Mouse (Mus musculus): ENCODE measurements around the gene Tepsin. TPM values are rescaled to one million over a fixed set of nuclear protein-coding genes. Genes with fewer than 3 reads are reported as not detected.

Tepsin gene
- polyA plus RNA-seq, 1 experiment from 2014 or later = 17.3 TPM

DNA sequence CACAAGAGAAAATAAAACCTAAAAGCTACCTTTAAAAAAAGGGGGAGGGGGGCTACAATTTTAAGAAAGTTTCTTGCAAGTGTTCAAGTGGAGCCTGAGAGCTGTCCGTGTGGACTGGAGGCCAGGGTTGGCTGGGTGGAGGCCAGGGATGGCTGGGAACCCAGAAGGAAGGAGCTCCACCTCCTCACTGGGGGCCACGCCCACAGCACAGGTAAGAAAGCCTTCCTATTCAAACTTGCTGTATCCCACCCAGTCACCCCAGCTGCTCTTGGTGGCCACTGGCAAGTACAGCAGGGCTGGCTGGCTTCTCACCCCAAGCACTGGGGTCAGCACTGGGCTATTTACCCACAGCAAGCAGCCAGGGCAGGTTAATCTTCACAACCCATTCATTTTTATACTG lies 8.5 kb upstream of the Tepsin start:
- Histone ChIP-seq H3K36me3 (replicated peaks) (peaks cover 64% of the 10 kb centered on the region), H3K4me2 (no peak overlapping the region), H3K4me3 (replicated peaks) (no peak overlapping the region), H3K9ac (no peak overlapping the region), H3K4me1 (no peaks in the 10 kb centered on the region), H3K27me3 (no peaks in the 10 kb centered on the region), H3K9me3 (no peaks in the 10 kb centered on the region), H3K27ac (no peak overlapping the region)
- WGBS = 83% methylated on average over 2 of the region's 2 CpGs
- ATAC-seq (ENCODE audit: low FRiP score) = no peak

- no peaks in the 10 kb centered on the region for H3K27me3 ChIP-seq
- peaks cover 18% of the 10 kb centered on the region for H3K4me1 ChIP-seq
- ATAC-seq (ENCODE audit: low FRiP score) = no peak
- no peak overlapping the region for H3K4me2 ChIP-seq
- no peak overlapping the region for H3K9ac ChIP-seq
- 94% methylated on average over 3 of the region's 3 CpGs for WGBS
- H3K36me3 ChIP-seq (replicated peaks) = peaks cover 55% of the 10 kb centered on the region
- H3K9me3 ChIP-seq = no peaks in the 10 kb centered on the region
- H3K27ac ChIP-seq = no peak overlapping the region
- no peak overlapping the region for H3K4me3 ChIP-seq (replicated peaks)
These were observed 5.0 kb upstream of the Tepsin start for GRCm38 (mm10) chr11:120103431-120103997.

- H3K4me1 ChIP-seq = peaks cover 29% of the 10 kb centered on the region
- no peak for ATAC-seq (ENCODE audit: low FRiP score)
- H3K4me3 ChIP-seq (replicated peaks) = no peak overlapping the region
- H3K9me3 ChIP-seq = no peaks in the 10 kb centered on the region
- H3K9ac ChIP-seq = no peak overlapping the region
- no peaks in the 10 kb centered on the region for H3K27me3 ChIP-seq
- no peak overlapping the region for H3K27ac ChIP-seq
- H3K36me3 ChIP-seq (replicated peaks) = peaks cover 37% of the 10 kb centered on the region
- H3K4me2 ChIP-seq = no peak overlapping the region
- 6% methylated on average over 3 of the region's 3 CpGs for WGBS
These were observed 2.5 kb upstream of the Tepsin start for GRCm38 (mm10) chr11:120101036-120101435.

- Histone ChIP-seq H3K9ac (no peak overlapping the region; the same call in 1 of the 2 replicates), H3K27me3 (no peaks in the 10 kb centered on the region), H3K36me3 (replicated peaks) (peaks cover 62% of the 10 kb centered on the region), H3K4me1 (peaks cover 8% of the 10 kb centered on the region), H3K4me3 (replicated peaks) (no peak overlapping the region), H3K9me3 (no peaks in the 10 kb centered on the region), H3K4me2 (no peak overlapping the region), H3K27ac (no peak overlapping the region)
- 81% methylated on average over 23 of the region's 23 CpGs for WGBS
- ATAC-seq (ENCODE audit: low FRiP score) = no peak
These were observed 5.5 kb downstream of the Tepsin start for GRCm38 (mm10) chr11:120092817-120093591.

DNA sequence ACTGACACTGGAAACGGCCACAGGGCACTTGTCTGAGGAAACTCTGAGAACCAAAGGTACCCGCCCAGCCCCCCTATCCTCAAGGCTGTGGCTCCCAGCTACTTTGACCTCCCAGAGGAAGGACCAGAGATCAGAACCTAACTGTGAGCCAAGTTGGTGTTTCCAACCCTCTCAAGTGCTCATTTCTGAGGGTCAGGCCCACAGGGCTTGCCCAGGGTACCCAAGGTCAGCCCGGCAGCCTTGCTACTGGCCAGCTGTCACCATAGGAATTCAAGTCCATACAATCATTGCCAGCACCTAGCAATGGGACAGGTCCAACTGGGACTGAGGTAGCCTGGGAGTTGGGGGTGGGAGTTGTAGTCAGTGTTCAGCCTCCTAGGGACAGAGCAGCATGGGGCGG lies 7.9 kb downstream of the Tepsin start:
- Histone ChIP-seq H3K9me3 (no peaks in the 10 kb centered on the region), H3K9ac (no peak overlapping the region), H3K27me3 (no peaks in the 10 kb centered on the region), H3K36me3 (replicated peaks) (peaks cover 55% of the 10 kb centered on the region), H3K4me1 (peaks cover 11% of the 10 kb centered on the region), H3K27ac (no peak overlapping the region), H3K4me2 (no peak overlapping the region), H3K4me3 (replicated peaks) (no peak overlapping the region)
- ATAC-seq (ENCODE audit: low FRiP score) = no peak
- whole genome bisulfite sequencing = 88% methylated on average over 4 of the region's 4 CpGs

DNA sequence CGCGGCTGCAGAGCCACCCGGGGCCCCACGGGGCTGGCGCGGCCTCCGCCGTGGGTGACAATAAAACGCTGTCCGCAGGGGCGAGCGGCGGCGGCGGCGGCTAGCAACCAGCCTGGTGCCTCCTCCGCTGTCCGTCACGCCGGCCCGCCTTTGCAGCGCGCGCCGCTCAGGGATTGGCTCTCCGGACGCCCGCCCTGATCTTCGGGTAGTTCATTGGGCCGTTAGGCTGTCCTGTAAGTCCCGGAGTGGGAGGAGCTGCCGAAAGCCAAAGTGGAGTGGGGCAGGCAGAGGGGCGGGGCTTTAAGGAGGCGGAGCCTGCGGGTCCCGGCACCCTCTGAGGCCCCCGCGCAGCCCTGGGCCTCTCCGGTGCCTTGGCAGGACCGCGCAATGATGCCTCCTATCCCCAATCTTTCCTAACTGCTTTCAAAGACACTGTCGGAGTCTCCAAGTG lies 11.8 kb downstream of the Tepsin start, which contains the start of gene Cep131:
Gene Cep131 (minus strand): TSS at position 126 of the 451 bp plus-strand sequence.
- H3K4me2 ChIP-seq = peak within 1 kb of the TSS; percentile 94
- peak; percentile 99 for ATAC-seq (ENCODE audit: low FRiP score)
- peaks cover 39% of the 10 kb centered on the region for H3K36me3 ChIP-seq (replicated peaks)
- H3K27me3 ChIP-seq = no peaks in the 10 kb centered on the region
- H3K9me3 ChIP-seq = no peaks in the 10 kb centered on the region
- whole genome bisulfite sequencing = under 1% methylated on average over 42 of the region's 42 CpGs
- H3K27ac ChIP-seq = peak within 1 kb of the TSS; percentile 89
- peak within 1 kb of the TSS; percentile 94 for H3K9ac ChIP-seq
- H3K4me1 ChIP-seq = peaks cover 19% of the 10 kb centered on the region
- peak within 1 kb of the TSS; percentile 98 for H3K4me3 ChIP-seq (replicated peaks)

DNA sequence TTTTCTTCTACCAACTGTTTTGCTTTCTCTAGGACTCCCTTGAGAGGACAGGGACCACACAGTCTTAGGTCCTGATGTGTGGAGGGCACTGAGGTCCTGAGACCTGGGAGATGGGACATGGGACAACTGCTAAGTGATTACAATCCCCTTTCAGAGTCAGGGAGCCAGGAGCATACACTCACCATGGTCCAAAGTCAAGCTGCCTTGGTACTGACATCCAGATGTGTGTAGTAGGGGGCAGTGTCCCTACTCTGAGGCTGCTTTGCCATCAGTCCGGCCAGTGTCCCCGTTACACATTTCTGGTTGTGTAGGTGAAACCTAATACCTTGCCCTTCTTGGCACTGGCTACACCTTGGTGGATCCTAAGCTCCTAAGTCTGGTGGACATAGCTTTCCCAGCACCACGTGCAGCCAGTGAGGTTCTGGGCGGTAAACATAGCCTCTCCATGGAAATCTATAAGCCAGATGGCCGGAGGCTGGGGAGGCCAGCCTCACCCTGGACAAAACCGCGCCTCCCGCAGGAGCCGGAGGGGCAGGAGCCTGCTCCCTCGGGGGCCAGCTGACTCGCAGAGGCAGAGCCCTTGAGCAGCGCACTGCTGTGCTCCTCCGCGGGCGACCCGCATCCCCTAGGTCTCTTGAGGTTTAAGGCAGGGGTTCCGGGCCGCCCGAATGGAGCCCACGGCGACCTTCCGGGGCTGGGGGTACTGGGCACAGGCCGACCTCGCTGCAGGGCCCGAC lies 12.5 kb downstream of the Tepsin start:
- H3K9me3 ChIP-seq = no peaks in the 10 kb centered on the region
- no peaks in the 10 kb centered on the region for H3K27me3 ChIP-seq
- H3K9ac ChIP-seq = peak overlapping the region; percentile 94
- H3K4me1 ChIP-seq = peaks cover 19% of the 10 kb centered on the region
- H3K4me2 ChIP-seq = peak overlapping the region; percentile 94
- peak overlapping the region; percentile 89 for H3K27ac ChIP-seq
- H3K4me3 ChIP-seq (replicated peaks) = peak overlapping the region; percentile 98
- peak; percentile 33 for ATAC-seq (ENCODE audit: low FRiP score)
- peaks cover 38% of the 10 kb centered on the region for H3K36me3 ChIP-seq (replicated peaks)
- under 1% methylated on average over 25 of the region's 25 CpGs for WGBS

DNA sequence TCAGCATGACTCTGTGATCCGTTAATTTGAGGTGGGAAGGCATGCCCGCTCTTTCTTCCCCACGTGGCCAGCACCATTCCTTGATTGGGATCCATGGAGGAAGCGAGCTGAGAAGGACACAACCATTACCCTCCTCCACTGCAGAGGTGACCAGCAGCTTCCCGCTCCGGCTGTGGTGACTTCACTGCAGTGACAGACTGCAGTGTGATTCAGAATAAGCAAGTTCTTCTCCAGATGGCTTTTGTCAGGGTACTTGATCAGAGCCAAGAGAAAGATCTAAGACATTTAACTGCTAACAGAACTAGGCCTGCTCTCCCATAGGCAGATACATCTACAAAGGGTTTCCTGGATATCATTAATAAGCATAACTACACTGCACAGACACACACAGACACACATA lies 18.2 kb downstream of the Tepsin start:
- 89% methylated on average over 6 of the region's 6 CpGs for WGBS
- ATAC-seq (ENCODE audit: low FRiP score) = no peak
- H3K36me3 ChIP-seq (replicated peaks) = peaks cover 86% of the 10 kb centered on the region
- no peaks in the 10 kb centered on the region for H3K27me3 ChIP-seq
- no peak overlapping the region for H3K4me2 ChIP-seq
- H3K9me3 ChIP-seq = no peaks in the 10 kb centered on the region
- no peak overlapping the region for H3K27ac ChIP-seq
- H3K9ac ChIP-seq = no peak overlapping the region
- H3K4me1 ChIP-seq = peaks cover 4% of the 10 kb centered on the region
- H3K4me3 ChIP-seq (replicated peaks) = no peak overlapping the region

- H3K36me3 ChIP-seq (replicated peaks) = peaks cover 98% of the 10 kb centered on the region
- H3K9ac ChIP-seq = 0 out of 2 replicates have a peak overlapping the region, but pooled peaks have one; percentile 21
- no peak for ATAC-seq (ENCODE audit: low FRiP score)
- H3K27me3 ChIP-seq = no peaks in the 10 kb centered on the region
- H3K4me2 ChIP-seq = no peak overlapping the region
- no peak overlapping the region for H3K4me3 ChIP-seq (replicated peaks)
- no peaks in the 10 kb centered on the region for H3K9me3 ChIP-seq
- 85% methylated on average over 3 of the region's 3 CpGs for WGBS
- H3K27ac ChIP-seq = no peak overlapping the region
- no peaks in the 10 kb centered on the region; the same call in 1 of the 2 replicates for H3K4me1 ChIP-seq
These were observed 22.3 kb downstream of the Tepsin start for GRCm38 (mm10) chr11:120076191-120076590.

GRCm38 (mm10) chr11:120072986-120073647 lies 25.4 kb downstream of the Tepsin start:
- H3K36me3 ChIP-seq (replicated peaks) = peaks cover 97% of the 10 kb centered on the region
- ATAC-seq (ENCODE audit: low FRiP score) = no peak

DNA sequence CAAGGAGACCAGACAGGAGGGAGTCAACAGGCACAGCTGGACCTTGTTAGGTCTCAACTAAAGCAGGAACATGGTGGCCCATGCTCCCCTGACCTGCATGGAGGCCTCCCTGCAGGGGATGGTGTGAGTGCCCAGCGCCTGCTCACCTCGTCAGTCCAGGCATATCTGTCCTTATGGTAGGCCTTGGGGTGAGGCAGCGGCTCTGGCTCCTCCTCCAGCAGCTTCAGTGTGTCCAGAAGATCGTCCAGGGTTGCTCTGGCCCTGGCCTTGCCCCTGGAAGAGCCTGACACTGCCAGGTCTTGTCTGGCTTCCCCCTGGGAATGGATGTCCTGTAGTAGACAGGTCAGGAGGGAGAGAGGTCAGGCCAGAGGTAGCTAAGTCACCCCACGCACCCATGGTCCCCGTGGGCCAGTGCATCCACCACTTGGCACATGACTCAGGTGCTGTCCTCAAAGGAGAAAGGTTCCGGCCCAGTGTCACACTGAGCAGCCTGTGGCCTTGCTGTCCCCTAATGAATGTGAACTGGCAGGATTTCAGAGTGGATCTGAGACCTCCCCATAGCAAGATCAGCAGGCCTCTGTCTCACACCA lies 26.7 kb downstream of the Tepsin start:
- H3K9me3 ChIP-seq = no peaks in the 10 kb centered on the region
- no peak overlapping the region for H3K27ac ChIP-seq
- ATAC-seq (ENCODE audit: low FRiP score) = no peak
- H3K27me3 ChIP-seq = no peaks in the 10 kb centered on the region
- H3K36me3 ChIP-seq (replicated peaks) = peaks cover 99% of the 10 kb centered on the region
- H3K9ac ChIP-seq = no peak overlapping the region
- H3K4me1 ChIP-seq = peaks cover 3% of the 10 kb centered on the region; the same call in 1 of the 2 replicates
- no peak overlapping the region for H3K4me2 ChIP-seq
- no peak overlapping the region for H3K4me3 ChIP-seq (replicated peaks)
- WGBS = 91% methylated on average over 7 of the region's 7 CpGs

More at GRCm38 (mm10) chr11:120072986-120073647, 25.4 kb downstream of the Tepsin start:
- no peaks in the 10 kb centered on the region for H3K9me3 ChIP-seq
- no peak overlapping the region for H3K4me2 ChIP-seq
- H3K27me3 ChIP-seq = no peaks in the 10 kb centered on the region
- H3K27ac ChIP-seq = no peak overlapping the region
- H3K9ac ChIP-seq = no peak overlapping the region
- H3K4me1 ChIP-seq = peaks cover 3% of the 10 kb centered on the region; the same call in 1 of the 2 replicates
- WGBS = 94% methylated on average over 9 of the region's 9 CpGs
- H3K4me3 ChIP-seq (replicated peaks) = no peak overlapping the region

Data from forebrain, embryonic 12.5 days (tissue).